Mouse (Mus musculus): ENCODE data around the gene Arhgap23.

The Arhgap23 gene

DNA sequence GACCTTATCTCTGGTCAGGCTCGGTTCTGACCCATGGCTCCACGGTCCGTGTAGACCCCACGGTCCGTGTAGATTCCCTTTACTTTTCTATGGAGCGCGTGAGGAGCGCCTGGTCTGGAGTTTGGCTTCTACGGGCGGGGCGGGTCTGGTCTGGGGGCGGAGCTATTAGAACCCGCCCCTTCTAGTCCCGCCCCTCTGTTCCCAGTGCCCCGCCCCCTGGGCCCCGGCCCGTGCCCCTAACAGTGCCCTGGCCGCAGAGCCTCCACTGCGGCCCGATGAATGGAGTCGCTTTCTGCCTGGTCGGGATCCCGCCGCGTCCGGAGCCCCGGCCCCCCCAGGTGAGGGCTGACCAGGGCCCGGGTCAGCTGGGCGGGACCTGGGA lies at the start of gene Arhgap23:
Gene Arhgap23 (plus strand): TSS at position 204 of the 382 bp plus-strand sequence.
- DNase-seq (ENCODE audit: low spot score), result peak; percentile 59

DNA sequence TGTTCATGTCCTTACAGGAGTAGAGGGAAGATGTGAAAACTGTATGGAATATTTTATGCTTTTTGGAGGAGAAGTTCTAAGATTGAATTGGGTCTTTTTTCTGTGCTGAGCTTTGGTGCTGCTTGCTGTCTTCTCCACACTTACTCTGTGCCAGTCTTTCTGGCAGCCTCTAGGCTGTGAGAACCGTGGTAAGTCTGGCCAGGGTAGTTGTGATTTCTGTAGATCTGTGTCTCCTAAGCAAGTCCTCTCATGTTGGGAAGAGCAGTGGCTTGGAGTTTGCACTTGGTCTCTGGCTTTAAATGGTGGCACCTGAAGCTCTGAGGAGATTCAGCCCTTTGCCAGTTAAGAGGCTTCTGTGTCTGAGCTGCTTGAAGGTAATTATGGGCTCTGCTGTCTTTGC lies 49.8 kb upstream of the Arhgap23 start:
- no peak for DNase-seq (ENCODE audit: low spot score)

DNA sequence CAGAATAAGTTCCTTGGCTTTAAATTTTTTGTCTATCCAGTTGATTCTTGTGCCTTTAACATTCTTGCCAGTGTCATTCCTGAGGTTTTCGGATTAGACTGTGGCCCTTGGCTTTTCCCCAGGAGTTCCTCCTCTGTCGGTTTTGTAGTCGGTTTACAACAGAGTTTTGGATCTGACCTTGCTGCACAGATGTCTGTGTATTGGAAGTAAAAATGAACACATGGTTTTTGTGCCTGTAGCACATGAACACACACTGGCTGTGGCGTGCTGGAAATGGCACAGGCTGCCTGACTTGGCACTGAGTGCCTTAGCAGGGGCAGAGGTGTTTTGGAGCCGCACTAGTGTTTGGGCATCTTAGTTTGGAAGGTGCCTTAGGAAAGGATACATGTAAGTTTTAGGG lies 46.8 kb upstream of the Arhgap23 start:
- no peak for DNase-seq (ENCODE audit: low spot score)

DNA sequence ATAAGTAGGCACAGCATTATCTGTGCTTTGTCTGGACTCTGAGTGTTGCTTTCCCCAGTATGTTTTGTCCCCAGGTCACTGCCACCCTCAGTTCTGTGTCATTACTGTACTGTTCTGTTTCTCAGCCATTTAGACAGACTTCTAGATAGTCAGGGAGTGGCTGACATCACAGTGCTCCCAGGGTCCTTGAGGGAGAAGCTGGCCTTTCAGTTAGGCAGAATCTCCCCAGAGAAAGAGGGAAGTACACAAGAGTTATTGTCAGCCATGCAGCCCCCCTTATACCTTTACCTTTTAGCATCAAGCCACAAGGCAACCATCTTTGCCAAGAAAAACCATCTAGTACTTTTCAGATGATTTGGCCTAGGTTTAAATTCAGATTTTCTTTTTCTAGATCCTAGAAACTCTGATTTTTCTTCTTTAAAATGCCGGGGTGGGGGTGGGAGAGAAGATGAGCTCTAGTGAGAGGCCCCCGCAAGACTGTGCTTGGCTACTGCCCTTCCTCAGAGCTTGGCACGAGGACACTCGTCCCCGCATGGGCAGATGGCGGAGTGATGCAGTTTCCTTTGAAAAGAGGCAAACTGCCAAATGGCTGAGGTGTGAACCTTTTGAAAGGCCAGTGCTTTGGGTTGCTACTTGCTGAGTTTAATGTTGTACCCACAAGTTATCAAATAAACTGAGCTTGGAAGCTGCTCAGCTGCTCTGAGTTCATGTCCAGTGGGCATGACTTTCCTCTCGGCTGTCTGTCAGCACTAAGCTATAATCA lies 44.8 kb upstream of the Arhgap23 start:
- DNase-seq (ENCODE audit: low spot score), result no peak

DNA sequence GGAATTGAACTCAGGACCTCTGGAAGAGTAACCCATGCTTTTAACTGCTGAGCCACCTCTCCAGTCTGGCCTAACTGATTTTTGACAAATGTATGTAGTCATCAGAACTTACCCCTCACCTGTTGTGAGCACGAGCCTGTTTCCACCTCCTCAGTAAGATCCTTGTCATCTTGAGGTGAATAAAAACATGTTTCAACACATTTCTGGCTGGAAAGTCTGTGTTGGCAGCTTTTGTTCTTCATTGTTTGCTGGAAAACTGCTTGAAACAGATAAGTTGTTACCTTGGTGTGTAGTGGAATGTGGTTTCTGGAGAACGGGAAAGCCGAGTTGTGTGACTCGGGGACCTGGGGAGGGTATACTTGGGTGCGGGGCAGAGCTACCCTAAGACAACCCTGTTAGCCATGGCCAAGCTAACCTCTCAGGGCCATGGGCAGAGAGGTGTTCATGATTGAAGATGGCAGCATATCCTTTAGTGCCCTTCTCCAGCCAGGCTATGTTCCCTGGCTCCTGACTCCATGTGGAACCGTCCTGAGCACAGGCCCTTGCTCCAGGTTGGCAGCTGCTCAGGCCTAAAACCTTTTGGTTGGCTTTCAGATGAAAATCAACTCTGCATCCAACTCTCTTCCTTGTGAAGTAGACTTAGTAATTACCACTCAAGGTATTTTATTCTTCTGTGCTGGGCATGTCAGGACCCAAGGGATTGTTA lies 43.0 kb upstream of the Arhgap23 start:
- no peak for DNase-seq (ENCODE audit: low spot score)

DNA sequence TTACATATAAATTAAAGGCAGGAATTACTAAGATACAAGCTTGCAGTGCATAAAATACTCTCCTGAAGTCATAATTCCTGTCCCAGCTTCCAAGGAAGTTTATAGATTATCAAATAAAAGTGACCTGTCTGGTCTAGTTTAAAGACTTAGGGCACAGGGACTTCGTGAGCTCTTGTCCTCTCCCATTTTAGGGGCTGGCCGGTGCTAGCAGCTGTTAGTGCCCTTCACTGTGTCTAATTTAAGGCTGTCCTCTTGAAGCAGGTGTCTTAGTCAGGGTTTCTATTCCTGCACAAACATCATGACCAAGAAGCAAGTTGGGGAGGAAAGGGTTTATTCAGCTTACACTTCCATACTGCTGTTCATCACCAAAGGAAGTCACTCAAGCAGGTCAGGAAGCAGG lies 41.9 kb upstream of the Arhgap23 start:
- DNase-seq (ENCODE audit: low spot score), result no peak

DNA sequence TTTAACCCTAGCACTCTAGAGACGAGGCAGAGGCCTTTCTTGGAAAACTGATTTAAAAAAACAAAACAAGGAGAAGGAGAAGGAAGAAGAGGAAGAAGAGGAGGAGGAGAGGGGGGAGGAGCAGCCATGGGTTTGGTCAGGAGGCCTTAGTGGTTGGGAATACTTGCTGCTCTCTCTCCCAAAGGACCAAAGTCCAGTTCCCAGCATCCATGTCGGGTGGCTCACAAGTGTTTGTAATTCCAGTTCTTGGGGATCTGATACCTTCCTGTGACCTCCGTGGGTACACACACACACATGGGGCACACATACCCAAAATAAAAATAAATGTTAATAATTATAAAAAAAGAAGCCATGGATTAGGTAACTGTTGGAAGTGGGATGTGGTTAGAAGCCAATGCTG lies 35.3 kb upstream of the Arhgap23 start:
- DNase-seq (ENCODE audit: low spot score), result no peak

DNA sequence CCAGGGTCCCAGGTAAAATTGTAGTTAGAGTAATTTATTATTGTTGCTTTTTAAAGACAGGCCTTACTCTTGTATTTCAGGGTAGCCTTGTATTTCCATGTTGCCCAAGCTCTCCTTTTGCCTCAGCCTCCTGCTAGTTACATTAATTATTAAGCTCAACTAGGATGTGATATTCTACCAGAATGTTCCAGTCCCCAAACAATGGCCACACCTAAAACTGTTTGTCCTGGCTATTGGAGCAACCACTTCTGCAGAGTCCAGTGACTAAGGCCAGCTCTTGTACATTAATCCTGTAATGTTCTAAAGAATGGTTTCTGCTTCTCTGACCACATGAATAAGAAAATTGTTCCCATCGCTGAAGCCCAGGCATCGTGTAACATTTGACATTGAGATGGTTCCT lies 32.3 kb upstream of the Arhgap23 start:
- no peak for DNase-seq (ENCODE audit: low spot score)

DNA sequence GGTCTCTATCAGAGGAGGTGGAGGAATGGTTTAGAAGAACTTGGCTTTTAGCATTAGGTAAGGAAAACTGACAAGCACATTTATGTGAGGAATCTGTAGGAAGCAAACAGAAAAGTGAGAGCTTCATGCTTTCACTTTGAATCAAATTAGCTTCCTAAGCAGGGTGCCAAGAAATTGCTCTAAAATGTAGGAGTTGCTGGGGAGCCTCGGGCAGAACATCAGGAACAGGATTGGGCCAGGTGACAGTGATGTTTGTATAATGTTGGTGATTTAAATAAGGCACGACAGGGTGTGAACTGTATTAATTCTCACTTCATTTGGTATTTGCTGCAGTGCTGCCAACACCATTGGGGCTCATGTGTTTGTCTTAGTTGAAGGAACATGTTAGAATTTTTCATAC lies 31.6 kb upstream of the Arhgap23 start:
- no peak for DNase-seq (ENCODE audit: low spot score)

DNA sequence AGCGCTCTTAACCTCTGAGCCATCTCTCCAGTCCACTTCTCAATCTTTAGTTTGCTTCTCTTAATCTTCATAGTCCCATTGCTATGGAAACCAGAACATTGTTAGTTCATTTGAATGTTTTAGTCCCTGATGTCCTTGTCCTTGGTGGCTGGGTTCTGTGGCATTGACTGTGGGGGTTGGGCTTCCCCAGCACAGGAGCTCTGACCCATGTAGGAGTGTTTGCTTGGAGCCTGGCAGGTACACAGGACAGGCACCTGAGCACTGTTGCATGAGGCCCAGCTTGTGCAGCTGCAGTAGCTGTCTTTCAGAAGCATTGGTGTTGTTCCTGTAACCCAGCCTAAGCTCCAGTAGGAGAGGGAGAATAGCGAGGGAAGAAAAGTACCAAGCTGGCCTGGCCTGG lies 27.5 kb upstream of the Arhgap23 start:
- DNase-seq (ENCODE audit: low spot score), result no peak

DNA sequence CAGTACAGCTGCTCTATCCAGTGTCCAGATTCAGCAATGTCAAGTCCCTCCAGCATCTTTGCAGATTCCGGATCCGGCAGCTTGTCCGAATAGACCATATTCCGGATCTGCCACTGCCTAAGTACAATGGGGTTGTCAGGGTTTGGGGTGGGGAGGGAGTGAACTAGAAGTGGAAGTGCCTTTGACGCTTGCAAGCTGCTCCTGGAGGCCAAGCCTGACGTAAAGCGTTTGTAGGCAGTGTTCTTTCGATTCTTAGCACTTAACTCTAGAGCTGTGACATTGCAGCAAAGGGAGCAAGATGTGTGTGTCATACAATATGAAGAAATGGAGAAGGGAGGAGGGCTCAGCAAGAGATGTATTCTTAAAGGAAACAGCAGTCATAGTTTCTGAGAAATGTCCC lies 26.2 kb upstream of the Arhgap23 start:
- no peak for DNase-seq (ENCODE audit: low spot score)

DNA sequence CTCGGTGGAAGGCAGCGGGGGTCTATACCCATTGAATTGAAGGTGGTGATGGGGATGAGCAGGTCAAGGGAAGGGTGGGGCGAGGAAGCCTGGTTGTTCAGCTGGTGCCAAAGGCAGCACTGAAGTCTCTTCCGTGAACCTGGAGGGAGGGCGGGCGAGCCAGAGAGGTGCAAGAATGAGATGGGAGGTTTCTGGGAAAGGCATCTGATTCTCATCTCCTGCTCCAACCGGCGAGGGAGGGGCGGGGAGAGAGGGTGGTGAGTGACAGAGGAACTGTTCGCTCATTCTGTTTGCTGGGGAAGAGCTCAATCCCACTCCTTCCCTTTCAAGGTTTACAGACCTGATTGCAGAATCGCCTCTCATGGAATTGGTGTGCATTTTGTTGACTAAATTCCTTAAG lies 21.7 kb upstream of the Arhgap23 start:
- DNase-seq (ENCODE audit: low spot score), result no peak

DNA sequence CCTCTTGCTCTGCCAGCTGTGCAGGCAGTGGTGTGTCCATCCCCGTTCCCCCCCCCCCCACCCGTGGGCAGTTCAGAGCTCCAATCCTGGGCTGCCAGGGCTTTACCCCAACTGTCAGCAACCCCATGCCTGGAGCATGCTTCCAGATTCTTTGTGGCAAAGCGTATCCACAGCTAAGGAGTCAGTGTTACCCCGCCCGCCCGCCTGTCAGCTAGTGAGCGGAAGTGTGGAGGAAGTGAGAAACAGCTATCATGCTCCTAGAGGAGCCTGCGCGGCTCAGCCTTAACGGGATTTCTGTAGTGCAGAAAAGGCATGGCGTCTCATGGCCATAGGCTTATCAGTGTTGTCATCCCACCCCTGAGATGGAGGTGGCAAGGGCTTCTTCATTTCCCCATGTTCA lies 21.2 kb upstream of the Arhgap23 start:
- no peak for DNase-seq (ENCODE audit: low spot score)

DNA sequence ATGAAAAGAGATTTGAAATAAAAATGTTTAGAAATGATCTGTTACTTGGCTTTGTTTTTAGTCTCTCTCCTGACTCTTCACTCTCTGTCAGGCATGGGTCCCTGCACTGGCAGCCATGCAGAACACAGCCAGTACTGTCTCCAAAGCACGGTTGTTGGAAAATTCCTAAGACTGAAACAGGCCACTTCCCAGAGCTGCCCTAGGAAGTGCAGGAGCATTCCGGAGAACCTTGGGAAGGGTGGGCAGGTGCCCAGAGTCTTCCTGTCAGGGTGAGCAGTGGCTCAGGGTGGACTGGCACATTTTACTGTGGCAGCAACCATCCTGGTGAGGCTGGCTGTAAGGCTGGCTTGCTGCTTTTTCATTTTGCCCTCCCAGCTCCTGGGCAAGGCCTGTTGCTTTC lies 16.8 kb upstream of the Arhgap23 start:
- no peak for DNase-seq (ENCODE audit: low spot score)

DNA sequence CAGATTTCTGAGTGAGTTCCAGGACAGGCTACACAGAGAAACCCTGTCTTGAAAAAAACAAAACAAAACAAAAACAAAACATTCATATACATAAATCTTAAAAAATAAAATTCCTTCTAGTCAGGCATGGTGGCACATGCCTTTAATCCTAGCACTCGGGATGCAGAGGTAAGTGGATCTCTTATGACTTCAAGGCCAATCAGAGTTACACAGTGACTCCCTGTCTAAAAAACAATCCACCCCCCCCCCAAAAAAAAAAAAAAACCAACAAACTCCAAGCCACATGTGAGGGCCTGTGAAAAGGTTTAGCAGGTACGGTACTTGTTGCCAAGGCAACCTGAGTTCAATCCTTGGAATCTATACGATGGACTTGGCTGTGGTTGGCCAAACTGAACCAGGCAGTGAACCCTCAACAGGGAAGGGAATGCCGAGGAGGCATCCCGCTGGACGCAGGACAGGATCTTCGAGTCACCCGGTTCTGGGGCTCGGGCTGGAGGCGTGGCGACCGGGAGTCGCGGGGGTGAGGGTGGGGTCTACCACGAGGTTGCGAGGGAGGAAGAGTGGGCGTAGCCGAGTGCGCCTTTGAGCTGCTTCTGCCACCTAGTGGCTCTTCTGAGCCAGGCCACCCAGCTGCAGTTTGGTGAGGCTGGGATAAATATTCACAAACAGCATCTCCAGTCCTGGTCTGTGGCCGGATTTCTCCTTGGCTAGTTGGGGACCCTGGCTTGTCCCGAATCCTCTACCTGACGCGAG lies 15.2 kb upstream of the Arhgap23 start:
- peak; percentile 85 for DNase-seq (ENCODE audit: low spot score)

DNA sequence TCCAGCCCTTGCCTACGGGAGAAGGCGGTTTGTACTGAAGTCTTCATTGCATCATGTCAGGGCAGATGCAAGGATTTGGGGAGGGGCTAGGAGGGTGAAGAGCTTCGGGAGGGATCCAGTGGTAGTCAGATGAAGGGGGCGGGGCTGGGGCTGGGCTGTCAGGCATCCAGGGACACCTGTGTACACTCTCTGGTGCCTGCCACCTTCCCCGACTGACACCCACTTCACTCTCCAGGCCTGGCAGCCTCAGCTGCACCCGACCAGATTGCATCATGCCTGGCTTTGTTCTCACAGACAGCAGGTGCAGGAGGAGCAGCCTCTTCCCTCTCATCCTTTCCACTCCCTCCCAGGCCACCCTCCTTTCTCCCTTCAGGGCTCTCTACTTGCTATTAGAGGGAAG lies 14.3 kb upstream of the Arhgap23 start:
- DNase-seq (ENCODE audit: low spot score), result no peak

DNA sequence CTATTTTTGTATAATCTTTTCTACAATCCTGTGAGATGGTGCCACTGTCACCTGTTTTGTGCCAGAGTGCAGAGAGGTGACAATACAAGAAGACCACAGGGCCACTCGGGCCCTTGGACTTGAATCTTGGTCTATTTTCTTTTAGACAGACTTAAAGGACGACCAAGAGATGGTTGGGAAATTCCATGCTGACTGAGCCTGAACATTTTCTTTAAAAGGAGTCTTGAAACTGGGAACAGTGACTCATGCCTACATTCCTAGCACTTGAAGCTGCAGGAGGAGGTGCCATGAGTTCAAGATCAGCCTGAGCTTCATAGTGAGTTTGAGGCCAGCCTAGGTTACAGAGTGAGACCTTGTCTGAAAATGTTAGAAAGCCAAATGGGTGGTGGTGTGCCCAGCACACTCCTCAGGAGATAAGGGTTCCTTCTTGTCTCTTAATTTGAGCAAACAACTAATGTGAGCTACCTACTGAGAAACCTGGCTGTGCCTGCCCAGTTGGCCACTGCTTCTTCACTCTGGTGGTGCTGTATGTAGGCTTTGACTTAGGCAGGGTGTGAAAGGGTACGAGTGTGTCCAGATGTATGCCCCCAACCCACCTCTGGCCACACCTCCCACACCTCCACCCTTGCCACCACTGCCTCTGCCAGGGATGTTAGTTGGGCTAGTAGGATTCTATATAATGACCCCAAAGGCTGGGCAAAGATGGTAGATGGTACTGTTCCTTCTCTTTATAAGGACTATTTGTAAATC lies 13.5 kb upstream of the Arhgap23 start:
- no peak for DNase-seq (ENCODE audit: low spot score)

DNA sequence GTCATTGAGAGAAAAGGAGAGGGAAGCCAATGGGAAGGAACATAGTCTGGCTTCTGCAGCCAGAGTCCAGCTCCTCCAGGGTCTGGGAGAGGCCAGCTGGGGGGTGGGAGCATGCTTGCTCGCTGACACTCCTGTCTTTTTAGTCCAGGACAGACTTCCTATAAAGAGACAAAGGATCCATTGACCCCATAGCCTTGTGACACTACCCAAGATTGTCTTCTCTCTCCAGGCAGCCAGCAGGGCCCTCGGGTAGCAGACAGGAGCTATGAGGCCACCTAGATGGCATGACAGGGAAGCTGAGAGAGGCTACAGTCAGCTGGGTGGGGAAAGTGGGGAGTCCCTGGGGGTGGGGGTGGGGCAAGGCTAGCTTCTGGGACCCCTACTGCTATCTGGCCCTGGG lies 12.6 kb upstream of the Arhgap23 start:
- DNase-seq (ENCODE audit: low spot score), result no peak

DNA sequence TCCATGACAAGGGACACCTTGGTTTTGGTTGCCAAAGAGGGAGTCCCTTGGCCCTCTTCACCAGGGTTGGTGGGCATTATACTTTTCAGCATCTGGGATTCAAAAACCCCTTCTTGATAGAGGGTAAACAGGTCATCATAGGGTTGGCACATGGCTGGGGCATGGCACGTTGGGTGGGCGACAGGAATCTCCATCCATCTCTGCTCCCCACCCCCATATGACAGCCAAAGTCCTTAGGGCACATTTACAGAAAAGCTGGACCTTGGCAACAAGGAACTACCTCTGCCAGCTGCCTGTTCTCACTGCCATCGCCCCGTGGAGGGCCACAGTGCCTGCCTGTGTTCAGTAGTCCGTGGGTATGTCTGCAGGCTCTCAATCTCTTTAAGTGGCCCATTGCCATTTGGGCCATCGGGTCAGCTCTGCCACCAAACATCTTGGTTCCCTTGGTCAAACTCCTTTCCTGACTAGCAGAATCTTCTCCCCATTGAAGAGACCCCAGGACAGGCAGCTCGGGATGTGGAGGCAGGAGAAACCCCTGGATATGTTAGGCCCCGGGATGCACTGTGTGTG lies 11.6 kb upstream of the Arhgap23 start:
- no peak for DNase-seq (ENCODE audit: low spot score)

DNA sequence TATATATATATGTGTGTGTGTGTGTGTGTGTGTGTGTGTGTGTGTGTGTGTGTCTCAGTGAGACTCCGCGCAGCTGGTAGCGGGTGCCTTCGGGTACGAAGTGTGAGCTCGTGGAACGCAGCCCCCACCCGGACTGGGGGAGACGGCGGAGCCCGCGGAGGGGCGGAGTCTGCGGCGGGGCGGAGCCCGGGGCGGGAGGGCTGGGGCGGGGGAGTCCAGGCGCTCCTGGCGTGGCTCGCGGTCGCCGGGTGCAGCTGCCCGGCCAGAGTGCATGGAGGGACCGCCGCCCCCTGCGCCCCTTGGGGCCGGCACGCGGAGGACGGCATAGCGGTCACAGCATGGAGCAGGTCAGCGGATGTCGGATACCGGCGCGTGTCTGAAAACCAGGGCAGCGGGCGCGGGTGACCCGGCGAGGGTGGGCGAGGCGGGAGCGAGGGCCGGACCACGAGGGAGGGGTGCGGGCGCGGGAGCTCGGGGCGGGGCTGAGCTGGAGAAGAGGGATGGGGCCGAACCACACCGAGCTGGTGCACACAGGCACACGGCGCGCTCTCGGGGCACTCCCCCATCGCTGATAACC lies 11.1 kb upstream of the Arhgap23 start:
- DNase-seq (ENCODE audit: low spot score), result no peak

DNA sequence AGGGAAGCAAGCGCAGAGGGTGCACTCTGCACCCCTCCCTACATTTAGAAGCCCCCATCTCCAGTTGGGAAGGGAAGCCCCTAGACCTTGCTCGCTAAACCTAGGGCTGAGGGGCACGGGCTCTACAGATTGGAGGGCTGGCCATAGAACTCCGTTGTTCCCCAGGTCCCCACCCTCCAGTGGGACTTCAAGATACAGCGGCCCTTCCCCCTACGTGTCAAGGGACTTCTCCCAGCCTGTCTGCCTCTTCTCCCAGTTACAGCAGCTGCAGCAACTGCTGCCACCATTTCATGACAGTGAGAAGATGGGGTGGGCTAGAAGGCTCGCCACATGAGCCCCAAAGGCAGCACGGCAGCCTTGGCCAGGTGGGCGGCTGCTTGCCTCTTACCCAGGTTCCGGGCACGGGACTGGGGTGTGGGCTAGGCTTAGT lies 10.6 kb upstream of the Arhgap23 start:
- no peak for DNase-seq (ENCODE audit: low spot score)
